Mouse (Mus musculus): ENCODE results near the gene Olfr685.
A peak's percentile ranks its signal among the peaks of the same experiment; 100 is the strongest.

The Olfr685 gene

DNA sequence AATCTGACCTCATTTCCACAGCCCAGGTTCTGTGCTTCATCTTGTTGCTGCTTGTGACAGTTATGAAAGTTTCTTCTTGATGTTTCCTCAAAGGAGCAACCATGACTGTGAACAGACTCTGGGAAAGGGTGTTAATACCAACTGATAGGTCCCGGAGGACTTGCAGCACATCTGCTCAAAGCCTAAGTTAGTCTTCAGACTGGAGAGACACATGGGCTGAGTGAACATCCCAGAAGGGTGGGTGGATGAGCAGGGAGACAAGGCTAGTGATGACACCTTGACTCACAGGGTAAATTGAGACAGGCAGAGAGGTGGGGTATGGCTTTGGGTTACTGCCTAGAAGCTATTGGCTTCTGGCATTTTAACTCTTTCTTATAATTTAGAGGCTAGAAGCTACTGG, at the start of gene Olfr685:
Gene Olfr685, minus strand, starts transcription at position 101 of the 400 bp plus-strand sequence.
- no peak for DNase-seq (ENCODE audit: low read depth, low spot score)

- DNase-seq (ENCODE audit: low read depth, low spot score) = no peak
Observed at GRCm38 (mm10) chr7:105229386-105229785, 43.6 kb upstream of the Olfr685 start.

GRCm38 (mm10) chr7:105228138-105228537, 42.3 kb upstream of the Olfr685 start:
- DNase-seq (ENCODE audit: low read depth, low spot score) = no peak

GRCm38 (mm10) chr7:105226703-105227102, 40.9 kb upstream of the Olfr685 start:
- DNase-seq (ENCODE audit: low read depth, low spot score) = no peak

- DNase-seq (ENCODE audit: low read depth, low spot score) = peak; percentile 18
Observed at GRCm38 (mm10) chr7:105226072-105226471, 40.3 kb upstream of the Olfr685 start.

GRCm38 (mm10) chr7:105218281-105218680, 32.5 kb upstream of the Olfr685 start:
- no peak for DNase-seq (ENCODE audit: low read depth, low spot score)

DNA sequence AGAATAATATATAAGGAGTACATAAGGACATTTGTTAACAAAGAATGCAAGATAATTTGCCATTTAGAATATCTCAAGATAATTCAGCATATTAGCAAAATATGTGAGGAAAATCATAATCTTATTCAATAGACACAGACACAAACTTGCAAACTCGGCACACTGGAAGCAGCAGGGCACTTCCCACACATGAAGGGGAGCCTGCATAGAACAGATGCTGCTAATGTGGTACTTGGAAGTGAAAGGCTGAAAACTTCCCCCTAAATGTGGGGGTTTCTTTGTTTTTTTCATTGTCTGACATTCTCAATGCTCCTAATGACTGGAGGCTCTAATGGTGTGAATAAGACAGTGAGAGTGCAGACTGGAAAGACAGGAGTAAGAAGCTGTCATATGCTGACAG, 28.9 kb upstream of the Olfr685 start:
- no peak for DNase-seq (ENCODE audit: low read depth, low spot score)

DNA sequence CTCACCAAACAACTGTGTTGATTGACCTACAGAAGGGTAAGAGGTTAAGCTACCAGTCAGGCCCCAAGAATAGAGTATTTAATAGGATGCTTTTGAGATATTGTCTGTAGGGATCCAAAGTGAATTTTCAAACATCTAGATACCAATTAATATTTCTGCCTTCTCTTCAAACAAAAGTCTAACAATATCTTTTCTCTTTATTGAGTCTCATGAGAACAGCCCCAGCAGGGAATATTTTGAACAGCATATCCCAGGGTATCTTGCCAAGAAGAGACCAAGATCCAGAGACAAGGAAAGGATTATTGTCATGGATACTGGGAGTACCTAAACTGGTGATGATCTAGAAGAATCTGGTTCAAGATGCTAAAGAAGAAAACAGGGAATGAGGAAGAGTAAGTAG, 21.6 kb upstream of the Olfr685 start, which contains the start of gene Olfr686:
Gene Olfr686, minus strand, starts transcription at position 101 of the 400 bp plus-strand sequence.
- no peak for DNase-seq (ENCODE audit: low read depth, low spot score)

GRCm38 (mm10) chr7:105170773-105171172, 15.0 kb downstream of the Olfr685 start:
- peak; percentile 27 for DNase-seq (ENCODE audit: low read depth, low spot score)

- DNase-seq (ENCODE audit: low read depth, low spot score) = no peak
Observed at GRCm38 (mm10) chr7:105163553-105163952, 22.3 kb downstream of the Olfr685 start, which contains the start of gene Olfr684. Gene Olfr684 (minus strand): TSS chr7:105163653.

DNA sequence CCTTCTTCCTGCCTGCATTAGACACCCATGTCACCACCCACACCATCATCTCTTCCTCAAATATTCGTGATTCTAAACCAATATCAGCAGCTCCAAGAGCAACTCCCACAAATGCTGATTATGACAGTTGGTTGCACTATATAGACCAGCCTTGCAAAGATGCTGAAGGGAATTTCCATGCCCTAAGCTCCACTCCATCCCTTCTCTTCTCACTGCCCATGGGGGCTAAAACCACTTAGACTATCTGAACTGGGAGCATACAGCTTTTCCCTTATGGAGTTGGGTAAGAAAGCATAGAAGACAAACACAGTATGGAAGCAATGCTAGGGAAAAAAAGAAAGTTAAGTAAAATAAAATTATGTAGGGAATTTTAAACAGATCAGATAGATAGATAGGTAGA, 38.9 kb downstream of the Olfr685 start, which contains the start of gene Olfr683:
Gene Olfr683, minus strand, starts transcription at position 101 of the 400 bp plus-strand sequence.
- no peak for DNase-seq (ENCODE audit: low read depth, low spot score)

DNA sequence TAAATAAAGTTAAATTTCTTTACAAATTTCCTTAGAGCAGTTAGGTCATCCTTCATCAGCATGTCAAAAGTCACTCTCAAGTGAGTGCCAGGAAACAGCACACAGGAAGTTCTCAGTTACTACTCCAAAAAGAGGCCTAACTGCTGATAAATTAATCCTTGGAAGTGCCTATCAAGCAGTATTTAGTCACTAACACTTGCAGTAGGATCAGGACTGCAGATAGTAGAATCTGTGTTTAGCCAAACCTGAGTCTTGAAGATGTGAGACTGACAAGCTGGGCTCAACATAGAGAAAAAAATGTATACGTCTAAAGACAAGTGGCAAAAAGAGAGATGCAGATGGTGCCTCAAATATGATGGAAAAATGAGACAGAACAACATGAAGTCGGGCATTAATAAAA, 44.5 kb downstream of the Olfr685 start:
- no peak for DNase-seq (ENCODE audit: low read depth, low spot score)
